Mouse (Mus musculus) liver, embryonic 16.5 days (tissue): Measurements from ENCODE around the gene Exoc7. TPM values are rescaled to one million over a fixed set of nuclear protein-coding genes. Genes with fewer than 3 reads are reported as not detected.

ENCODE experiments used
- ATAC-seq: fragments of 200-750 bp; cut with Nextera tagmentation; 2 replicates; pipeline ENCODE4 v1.8.0; 2017; ENCODE audit warnings: low read depth, mild to moderate bottlenecking, moderate number of reproducible peaks, moderate library complexity
- H3K27ac ChIP-seq: fragments of 300-500 bp; sonication (generic); 2 replicates; pipeline ENCODE4 v1.5.1; 2014; ENCODE audit warnings: mild to moderate bottlenecking, low read length
- H3K27me3 ChIP-seq: fragments of 300-500 bp; sonication (generic); 2 replicates; pipeline ENCODE4 v1.6.1; 2014; ENCODE audit warnings: low read depth, low read length, mixed read lengths; ENCODE audit not compliant: control insufficient read depth, insufficient read depth
- H3K36me3 ChIP-seq: fragments of 300-500 bp; sonication (generic); 2 replicates; pipeline ENCODE4 v1.6.1; 2014; ENCODE audit warnings: mild to moderate bottlenecking; ENCODE audit not compliant: control insufficient read depth, insufficient read depth
- H3K4me1 ChIP-seq: fragments of 300-500 bp; sonication (generic); 2 replicates; pipeline ENCODE4 v1.6.1; 2014; ENCODE audit warnings: low read depth, low read length, mixed read lengths; ENCODE audit not compliant: control insufficient read depth
- H3K4me2 ChIP-seq: fragments of 300-500 bp; sonication (generic); 2 replicates; pipeline ENCODE4 v1.6.1; 2014; ENCODE audit warnings: low read depth, low read length, mixed read lengths
- H3K4me3 ChIP-seq: fragments of 300-500 bp; sonication (generic); 2 replicates; pipeline ENCODE4 v1.5.1; 2014; ENCODE audit warnings: low read depth, mild to moderate bottlenecking, low read length
- H3K9ac ChIP-seq: fragments of 300-500 bp; sonication (generic); 2 replicates; pipeline ENCODE4 v1.6.1; 2014; ENCODE audit warnings: low read depth, low read length
- H3K9me3 ChIP-seq: fragments of 300-500 bp; sonication (generic); replicated peaks from 2 replicates; pipeline ENCODE4 v1.6.1; 2016; ENCODE audit warnings: low read length; ENCODE audit not compliant: control insufficient read depth
- WGBS: fragments of 180-500 bp; shearing (Covaris S2); extraction: QIAGEN DNeasy Blood & Tissue Kit; methylation state at CpG from one replicate; pipeline ENCODE4 v1.1.7; 2014; ENCODE audit not compliant: insufficient replicate concordance; 5-methylcytosine and 5-hydroxymethylcytosine counted together
- polyA plus RNA-seq: library from polyadenylated mRNA; unstranded; fragments of >200 nt; fragmentation: Nextera tagmentation; extraction: Ambion mirVana; gene quantifications from 2 replicates; pipeline ENCODE4 v1.2.1, GENCODE M21; 2015

The Exoc7 gene
- polyA plus RNA-seq, 1 experiment from 2014 or later, result 20.4 TPM

DNA sequence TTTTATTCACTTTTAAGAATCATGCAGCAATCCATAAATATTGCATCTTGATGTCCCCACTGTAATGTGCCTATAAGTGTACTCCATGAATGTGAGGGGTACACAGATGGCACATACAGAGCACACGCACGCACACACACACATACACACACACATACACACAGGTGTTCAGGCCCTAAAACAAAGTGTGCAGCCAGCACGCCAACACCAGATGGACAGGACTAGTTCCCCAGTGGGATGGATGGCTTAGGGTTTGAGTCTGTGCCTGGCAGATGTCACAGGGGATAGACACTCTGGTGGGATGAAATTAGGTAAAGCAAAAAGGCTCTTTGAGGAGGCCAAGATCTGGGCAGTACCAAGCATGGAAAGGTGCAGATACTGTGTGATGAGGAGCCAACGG, 29.4 kb upstream of the Exoc7 start:
- Histone ChIP-seq H3K4me2 (no peak overlapping the region), H3K9ac (no peak overlapping the region), H3K9me3 (no peaks in the 10 kb centered on the region), H3K36me3 (no peaks in the 10 kb centered on the region), H3K4me3 (no peak overlapping the region), H3K27me3 (peaks cover 55% of the 10 kb centered on the region), H3K27ac (no peak overlapping the region), H3K4me1 (peaks cover 16% of the 10 kb centered on the region)
- ATAC-seq, result no peak
- 70% methylated on average over 4 of the region's 4 CpGs for WGBS

DNA sequence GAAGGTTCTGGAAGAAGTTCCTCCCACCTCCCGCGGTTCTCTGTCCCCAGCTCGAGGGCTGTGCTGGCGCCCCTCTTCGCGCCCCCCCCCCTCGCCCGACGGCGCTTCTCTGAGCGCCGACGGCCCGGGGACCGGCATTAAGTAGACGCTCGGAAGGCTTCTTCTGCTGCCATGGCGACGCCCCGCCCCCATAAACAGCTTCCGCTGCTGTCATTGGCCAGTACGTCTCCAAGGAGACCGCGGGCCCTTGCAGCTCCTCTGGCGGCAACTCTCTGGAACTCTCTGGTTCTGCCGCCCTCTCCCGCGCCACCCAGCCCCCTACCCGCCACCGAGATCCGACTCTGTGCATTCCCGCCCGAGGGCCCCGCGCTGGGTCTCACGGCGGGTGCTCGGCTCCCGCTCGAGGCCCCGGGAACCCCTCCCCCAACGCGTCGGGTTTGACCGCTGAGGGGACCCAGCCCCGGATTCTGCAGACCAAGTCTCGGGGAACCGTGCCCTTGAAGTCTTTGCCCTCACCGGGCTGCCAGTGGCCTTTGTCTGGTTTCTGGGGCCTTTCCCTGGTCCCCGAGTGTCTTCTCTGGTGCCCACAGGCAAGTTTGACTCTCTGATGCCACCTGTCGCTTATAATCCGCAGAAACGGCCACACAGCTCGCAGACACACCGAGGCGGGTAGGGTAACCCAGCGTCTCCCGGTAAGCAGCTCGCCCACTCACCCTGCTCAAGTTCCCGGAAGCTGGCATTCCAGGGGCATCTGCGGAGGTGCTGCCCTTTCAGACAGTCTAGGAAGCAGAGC, 28.4 kb upstream of the Exoc7 start, which contains the start of gene Foxj1:
Foxj1 (minus strand) TSS at position 156 of the 793 bp plus-strand sequence.
- WGBS, result under 1% methylated on average over 61 of the region's 61 CpGs
- peak within 1 kb of the TSS; percentile 71 for H3K4me3 ChIP-seq
- peak; percentile 73 for ATAC-seq
- H3K9me3 ChIP-seq, result no peaks in the 10 kb centered on the region
- no peaks in the 10 kb centered on the region for H3K36me3 ChIP-seq
- H3K4me1 ChIP-seq, result peaks cover 16% of the 10 kb centered on the region
- no peak within 1 kb of the TSS for H3K27ac ChIP-seq
- H3K4me2 ChIP-seq, result peak within 1 kb of the TSS; percentile 98
- peak within 1 kb of the TSS; percentile 55; the same call in 1 of the 2 replicates for H3K9ac ChIP-seq
- peaks cover 55% of the 10 kb centered on the region for H3K27me3 ChIP-seq

DNA sequence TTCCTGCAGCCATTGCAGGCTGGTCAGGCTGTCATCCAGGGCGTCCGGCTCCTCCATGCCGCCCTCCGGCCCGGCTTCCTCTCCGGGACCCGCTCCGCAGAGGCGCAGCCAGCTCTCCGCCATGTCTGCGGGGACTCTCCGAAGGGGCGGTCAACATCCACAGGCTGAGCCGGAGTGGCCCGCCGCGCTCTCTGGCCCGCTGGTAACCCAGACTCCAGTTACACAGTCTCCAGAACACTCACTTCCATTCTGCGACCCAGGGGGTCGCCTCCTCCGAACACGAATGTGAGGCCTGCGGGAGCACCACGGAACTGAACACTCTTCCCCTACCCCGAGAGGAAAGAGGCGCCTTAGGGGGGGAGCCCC, 27.4 kb upstream of the Exoc7 start:
- Histone ChIP-seq H3K9ac (no peak overlapping the region), H3K27ac (no peak overlapping the region), H3K27me3 (peaks cover 55% of the 10 kb centered on the region), H3K4me3 (peak overlapping the region; percentile 37), H3K9me3 (no peaks in the 10 kb centered on the region), H3K4me2 (peak overlapping the region; percentile 98), H3K4me1 (peaks cover 16% of the 10 kb centered on the region), H3K36me3 (no peaks in the 10 kb centered on the region)
- ATAC-seq, result no peak
- WGBS, result 8% methylated on average over 26 of the region's 26 CpGs

DNA sequence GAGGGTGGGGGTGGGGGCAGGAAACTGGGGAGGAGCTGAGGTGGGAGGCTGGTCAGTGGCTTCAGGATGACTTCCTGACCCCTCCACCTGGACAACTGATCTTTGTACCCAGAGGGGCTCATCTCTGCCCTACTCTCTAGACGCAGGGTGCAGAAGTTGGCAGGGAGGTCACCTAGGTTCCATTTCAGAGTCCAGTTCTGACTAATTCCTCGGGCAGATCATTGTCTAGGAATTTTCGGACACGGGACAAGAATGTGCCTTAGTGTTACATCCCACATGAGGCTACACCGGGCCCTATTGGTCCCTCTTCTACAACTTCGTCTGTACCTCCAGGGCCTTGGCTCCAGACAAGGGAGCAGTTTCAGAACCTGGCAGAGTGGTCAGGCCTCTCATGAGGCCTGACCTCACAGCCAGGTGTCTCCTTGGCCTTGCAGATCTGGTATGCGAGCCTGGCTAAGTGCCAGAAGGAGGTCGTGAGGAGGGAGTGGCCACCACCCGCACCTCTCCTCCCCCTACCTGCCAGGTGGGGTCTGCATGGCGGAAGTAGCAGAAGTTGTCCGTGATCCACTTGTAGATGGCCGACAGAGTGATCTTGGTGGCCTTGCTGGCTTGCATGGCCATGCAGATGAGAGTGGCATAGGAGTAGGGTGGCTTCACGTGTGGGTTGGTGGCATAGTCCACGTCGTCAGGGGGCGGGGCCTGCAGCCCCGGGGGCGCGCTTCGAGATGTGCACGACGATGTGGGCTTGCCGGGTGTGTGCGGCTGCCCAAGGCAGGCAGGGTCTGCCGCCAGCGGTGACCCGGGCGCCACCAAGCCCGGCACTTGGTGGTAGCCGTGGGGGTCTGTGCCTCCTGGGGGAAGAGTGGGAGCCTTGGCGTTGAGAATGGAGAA, 26.7 kb upstream of the Exoc7 start:
- no peaks in the 10 kb centered on the region for H3K9me3 ChIP-seq
- H3K36me3 ChIP-seq, result no peaks in the 10 kb centered on the region
- ATAC-seq, result no peak
- H3K4me1 ChIP-seq, result peaks cover 16% of the 10 kb centered on the region
- no peak overlapping the region for H3K9ac ChIP-seq
- peak overlapping the region; percentile 37 for H3K4me3 ChIP-seq
- peaks cover 55% of the 10 kb centered on the region for H3K27me3 ChIP-seq
- 24% methylated on average over 31 of the region's 31 CpGs for WGBS
- peak overlapping the region; percentile 98 for H3K4me2 ChIP-seq
- peak overlapping the region; percentile 3; the same call in 1 of the 2 replicates for H3K27ac ChIP-seq

DNA sequence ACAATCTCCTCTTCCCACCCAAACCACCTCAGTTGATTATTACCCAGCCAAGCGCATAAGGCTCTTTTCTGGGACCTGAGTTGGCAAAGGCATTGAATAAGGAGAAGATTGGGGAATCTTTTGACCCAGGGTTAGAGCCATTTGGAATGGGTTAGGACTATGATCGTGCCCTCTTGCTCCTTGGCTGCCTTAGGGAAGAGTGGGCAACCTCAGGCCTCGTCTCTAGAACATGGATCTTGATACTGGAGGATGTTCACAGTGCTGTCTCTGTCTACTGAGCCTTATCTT, 25.9 kb upstream of the Exoc7 start:
- H3K9me3 ChIP-seq, result no peaks in the 10 kb centered on the region
- no peaks in the 10 kb centered on the region for H3K36me3 ChIP-seq
- 38% methylated on average over 3 of the region's 3 CpGs for WGBS
- H3K27ac ChIP-seq, result 0 out of 2 replicates have a peak overlapping the region, but pooled peaks have one; percentile 1
- H3K4me2 ChIP-seq, result peak overlapping the region; percentile 37; the same call in 1 of the 2 replicates
- H3K27me3 ChIP-seq, result peaks cover 55% of the 10 kb centered on the region
- H3K9ac ChIP-seq, result no peak overlapping the region
- ATAC-seq, result no peak
- H3K4me3 ChIP-seq, result no peak overlapping the region
- H3K4me1 ChIP-seq, result peaks cover 16% of the 10 kb centered on the region

DNA sequence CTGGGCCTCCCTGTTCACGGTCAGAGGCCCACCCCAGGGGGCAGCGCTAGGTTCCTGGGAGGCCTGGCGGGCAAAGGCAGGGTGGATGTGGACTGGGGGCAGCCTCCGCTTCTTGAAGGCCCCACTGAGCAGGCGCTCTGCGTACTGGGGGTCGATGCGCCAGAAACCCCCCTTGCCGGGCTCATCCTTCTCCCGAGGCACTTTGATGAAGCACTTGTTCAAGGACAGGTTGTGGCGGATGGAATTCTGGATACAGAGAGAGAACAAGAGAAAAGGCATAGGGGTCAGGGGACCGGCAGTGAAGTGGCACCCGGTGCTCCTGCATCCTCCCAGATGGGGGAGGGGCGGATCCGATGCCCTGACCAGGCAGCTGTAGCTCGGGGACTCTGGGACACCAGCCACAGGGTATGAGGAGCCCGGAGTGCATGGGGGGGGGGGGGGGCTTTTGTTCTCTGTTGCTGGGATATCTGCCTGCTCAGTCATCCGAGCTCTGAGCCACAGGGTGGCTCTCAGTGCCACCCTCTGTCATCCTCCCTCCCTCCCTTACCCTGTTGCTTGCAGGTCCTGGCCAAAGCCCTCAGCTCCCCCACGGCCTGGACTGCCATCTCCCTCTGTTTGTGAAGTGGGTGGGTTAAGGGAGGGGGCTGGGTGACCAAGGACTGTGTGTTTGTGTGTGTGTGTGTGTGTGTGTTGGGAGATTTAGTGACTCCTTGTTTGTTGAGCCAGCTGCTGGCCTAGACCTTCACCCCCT, 25.4 kb upstream of the Exoc7 start:
- Histone ChIP-seq H3K9me3 (no peaks in the 10 kb centered on the region), H3K4me1 (peaks cover 16% of the 10 kb centered on the region), H3K27me3 (peaks cover 50% of the 10 kb centered on the region), H3K27ac (no peak overlapping the region), H3K4me2 (peak overlapping the region; percentile 37), H3K9ac (no peak overlapping the region), H3K36me3 (no peaks in the 10 kb centered on the region), H3K4me3 (no peak overlapping the region)
- WGBS, result 58% methylated on average over 17 of the region's 19 CpGs
- peak; percentile 43 for ATAC-seq

DNA sequence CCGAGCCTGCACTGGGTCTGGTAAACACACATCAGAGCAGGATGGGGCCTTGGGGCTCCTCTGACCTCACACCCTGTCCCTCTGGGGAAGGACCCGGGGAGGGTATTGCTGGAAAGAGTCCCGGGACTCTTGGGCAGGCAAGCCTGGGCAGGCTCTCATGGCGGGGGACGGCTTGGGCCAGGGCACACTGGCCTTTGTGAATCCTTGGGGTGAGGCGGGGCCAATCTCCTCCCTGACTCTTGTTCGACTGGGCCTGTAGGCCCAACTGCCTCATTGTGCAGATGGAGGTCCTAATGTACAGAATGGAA, 23.1 kb upstream of the Exoc7 start:
- peaks cover 30% of the 10 kb centered on the region for H3K27me3 ChIP-seq
- no peak for ATAC-seq
- no peak overlapping the region for H3K9ac ChIP-seq
- H3K9me3 ChIP-seq, result no peaks in the 10 kb centered on the region
- no peak overlapping the region for H3K27ac ChIP-seq
- no peak overlapping the region for H3K4me2 ChIP-seq
- H3K36me3 ChIP-seq, result no peaks in the 10 kb centered on the region
- peaks cover 10% of the 10 kb centered on the region for H3K4me1 ChIP-seq
- no peak overlapping the region for H3K4me3 ChIP-seq
- 60% methylated on average over 7 of the region's 7 CpGs for WGBS

DNA sequence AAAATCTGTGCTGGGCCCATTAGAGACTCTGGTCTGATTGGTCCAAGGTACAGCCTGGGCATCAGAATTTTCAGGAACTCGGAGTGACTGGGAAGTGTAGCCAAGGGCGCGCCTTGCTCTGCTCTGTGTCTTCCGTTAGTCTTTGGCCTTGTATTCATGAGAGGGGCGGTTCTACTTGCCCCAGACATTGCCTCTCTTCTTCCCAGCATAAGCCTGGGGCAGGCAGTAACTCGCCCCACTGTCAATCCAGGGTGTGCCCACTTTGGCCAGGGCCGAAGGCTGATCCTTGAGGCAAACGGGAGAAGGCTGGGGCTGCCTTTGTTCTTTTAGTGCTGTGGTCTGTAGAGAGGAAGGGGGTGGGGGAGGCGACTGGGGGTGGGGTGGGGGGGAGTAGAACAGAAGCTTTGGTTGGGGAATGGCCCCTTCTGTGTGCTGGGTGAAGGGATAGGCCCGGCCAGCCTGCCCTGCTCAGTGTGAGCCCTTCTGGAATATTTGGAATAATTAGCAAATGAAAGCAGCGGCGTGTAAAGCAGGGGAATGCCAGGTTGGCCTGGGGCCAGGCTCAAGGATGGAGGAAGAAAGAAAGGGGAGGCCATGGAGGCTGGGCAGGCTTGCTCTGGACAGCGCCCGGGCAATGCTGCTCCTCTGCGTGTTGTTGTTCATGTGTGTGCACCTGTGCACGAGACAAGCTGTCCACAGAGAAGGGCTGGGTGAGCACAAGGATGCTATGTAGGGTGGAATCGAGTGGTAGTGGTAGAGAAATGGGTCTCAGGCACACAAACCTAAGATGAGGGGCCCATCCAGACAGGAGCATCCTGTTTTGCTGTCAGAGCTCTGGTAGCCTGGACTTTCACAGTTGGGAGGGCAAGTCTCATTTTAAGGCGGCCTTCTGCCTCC, 22.5 kb upstream of the Exoc7 start:
- no peaks in the 10 kb centered on the region for H3K9me3 ChIP-seq
- peaks cover 5% of the 10 kb centered on the region for H3K4me1 ChIP-seq
- ATAC-seq, result no peak
- H3K36me3 ChIP-seq, result no peaks in the 10 kb centered on the region
- WGBS, result 61% methylated on average over 18 of the region's 18 CpGs
- no peak overlapping the region for H3K27ac ChIP-seq
- peaks cover 24% of the 10 kb centered on the region for H3K27me3 ChIP-seq
- no peak overlapping the region for H3K4me2 ChIP-seq
- H3K9ac ChIP-seq, result no peak overlapping the region
- no peak overlapping the region for H3K4me3 ChIP-seq
